Mouse (Mus musculus) myocyte (in vitro differentiated cells): Measurements from ENCODE around the gene Nr4a3. TPM values are rescaled to one million over a fixed set of nuclear protein-coding genes. Genes with fewer than 3 reads are reported as not detected.

Source experiments
- H3K27me3 ChIP-seq: one replicate; pipeline ENCODE4 v1.6.1; 2011; ENCODE audit not compliant: control insufficient read depth, insufficient read depth, insufficient read length
- H3K36me3 ChIP-seq: one replicate; pipeline ENCODE4 v1.6.1; 2011; ENCODE audit not compliant: control insufficient read depth, insufficient read depth
- H3K4me2 ChIP-seq: one replicate; pipeline ENCODE4 v1.6.1; 2011; ENCODE audit warnings: low read depth, control low read depth
- H3K4me3 ChIP-seq: one replicate; pipeline ENCODE4 v1.5.1; 2011; ENCODE audit warnings: mild to moderate bottlenecking, control low read depth, moderate library complexity
- H3K79me2 ChIP-seq: one replicate; pipeline ENCODE4 v1.6.1; 2011; ENCODE audit not compliant: control insufficient read depth, insufficient read depth
- H3ac ChIP-seq: one replicate; pipeline ENCODE4 v1.6.1; 2011; ENCODE audit not compliant: control insufficient read depth, insufficient read length
- CEBPB ChIP-seq: IDR thresholded peaks from 2 replicates; pipeline ENCODE4 v1.6.1; 2011; ENCODE audit warnings: mild to moderate bottlenecking, moderate library complexity; ENCODE audit not compliant: poor library complexity, insufficient read depth, severe bottlenecking
- E2F4 ChIP-seq: IDR thresholded peaks from one replicate; pipeline ENCODE4 v1.6.1; 2011; ENCODE audit warnings: mild to moderate bottlenecking, control low read depth, moderate library complexity; ENCODE audit not compliant: insufficient read depth
- MAX ChIP-seq: IDR thresholded peaks from one replicate; pipeline ENCODE4 v1.6.1; 2011; ENCODE audit warnings: low read depth, mild to moderate bottlenecking, control low read depth
- MYOD1 ChIP-seq, 3 experiments: IDR thresholded peaks; one replicate each; pipeline ENCODE4 v1.6.1; 2011; ENCODE audit warnings: control low read depth in 2 of 3, low read depth in 2 of 3, mild to moderate bottlenecking in 2 of 3, moderate library complexity in 1 of 3; ENCODE audit not compliant: insufficient read length in 2 of 3, control insufficient read depth in 1 of 3
- MYOG ChIP-seq, 3 experiments: IDR thresholded peaks; one replicate each; pipeline ENCODE4 v1.6.1; 2011; ENCODE audit warnings: control low read depth in 2 of 3, low read depth in 2 of 3, mild to moderate bottlenecking in 2 of 3; ENCODE audit not compliant: insufficient read length in 2 of 3, control insufficient read depth in 1 of 3, insufficient read depth in 1 of 3
- POLR2A ChIP-seq: IDR thresholded peaks from one replicate; pipeline ENCODE4 v1.6.1; 2011; ENCODE audit warnings: low read depth, mild to moderate bottlenecking, control low read depth, moderate library complexity; ENCODE audit not compliant: insufficient read length
- POLR2AphosphoS2 ChIP-seq: IDR thresholded peaks from one replicate; pipeline ENCODE4 v1.6.1; 2011; ENCODE audit warnings: low read depth, control low read depth; ENCODE audit not compliant: insufficient read length
- REST ChIP-seq: IDR thresholded peaks from one replicate; pipeline ENCODE4 v1.6.1; 2011; ENCODE audit warnings: mild to moderate bottlenecking, control low read depth, moderate library complexity; ENCODE audit not compliant: insufficient read depth, insufficient read length
- SRF ChIP-seq: IDR thresholded peaks from one replicate; pipeline ENCODE4 v1.6.1; 2011; ENCODE audit warnings: low read depth; ENCODE audit not compliant: control insufficient read depth, insufficient read length
- TCF12 ChIP-seq: IDR thresholded peaks from one replicate; pipeline ENCODE4 v1.6.1; 2011; ENCODE audit warnings: mild to moderate bottlenecking, control low read depth; ENCODE audit not compliant: poor library complexity, insufficient read depth, severe bottlenecking
- TCF3 ChIP-seq: IDR thresholded peaks from one replicate; pipeline ENCODE4 v1.6.1; 2011; ENCODE audit warnings: low read depth, control low read depth; ENCODE audit not compliant: insufficient read length
- USF1 ChIP-seq: IDR thresholded peaks from one replicate; pipeline ENCODE4 v1.6.1; 2011; ENCODE audit warnings: low read depth, mild to moderate bottlenecking, control low read depth, moderate library complexity
- polyA plus RNA-seq: library from polyadenylated mRNA; unstranded; fragments of >200 nt; fragmentation: generic; extraction: Trizol; gene quantifications from one replicate; pipeline ENCODE4 v1.2.1, GENCODE M21; 2012; ENCODE audit warnings: missing spikeins

Nr4a3 gene
- polyA plus RNA-seq, 1 experiment = 0.32 TPM

GRCm38 (mm10) chr4:48042466-48042785, 2.5 kb upstream of the Nr4a3 start:
- no peaks in the 10 kb centered on the region for H3K79me2 ChIP-seq
- peaks cover 2% of the 10 kb centered on the region for H3K27me3 ChIP-seq
- H3ac ChIP-seq = peak overlapping the region; percentile 15
- H3K36me3 ChIP-seq = no peaks in the 10 kb centered on the region
- H3K4me2 ChIP-seq = peak overlapping the region; percentile 57
- peak overlapping the region; percentile 47 for H3K4me3 ChIP-seq
- no peak for TF ChIP-seq MYOD1 (IDR thresholded peaks at IDR 0.05; ENCODE audit: control insufficient read depth in 1 of 3, insufficient read length in 2 of 3, low read depth in 2 of 3)
- no peak for TF ChIP-seq E2F4
- no peak for TF ChIP-seq TCF12
- no peak for TF ChIP-seq USF1
- no peak for TF ChIP-seq MAX
- no peak for TF ChIP-seq POLR2A
- no peak for TF ChIP-seq CEBPB
- TF ChIP-seq MYOG (IDR thresholded peaks at IDR 0.05; ENCODE audit: control insufficient read depth in 1 of 3, insufficient read depth in 1 of 3, insufficient read length in 2 of 3, low read depth in 2 of 3) = no peak
- TF ChIP-seq SRF = no peak
- TF ChIP-seq TCF3 = no peak
- TF ChIP-seq POLR2AphosphoS2 = no peak
- no peak for TF ChIP-seq REST

GRCm38 (mm10) chr4:48042786-48043701, 1.9 kb upstream of the Nr4a3 start:
- Histone ChIP-seq H3K4me3 (peak overlapping the region; percentile 47), H3K79me2 (no peaks in the 10 kb centered on the region), H3ac (peak overlapping the region; percentile 15), H3K27me3 (peaks cover 8% of the 10 kb centered on the region), H3K4me2 (peak overlapping the region; percentile 100), H3K36me3 (no peaks in the 10 kb centered on the region)
- TF ChIP-seq TCF12 (no peak), MYOD1 (IDR thresholded peaks at IDR 0.05; ENCODE audit: control insufficient read depth in 1 of 3, insufficient read length in 2 of 3, low read depth in 2 of 3) (peak in 1 of 3 experiments; percentile 40), SRF (peak; percentile 62), REST (no peak), MYOG (IDR thresholded peaks at IDR 0.05; ENCODE audit: control insufficient read depth in 1 of 3, insufficient read depth in 1 of 3, insufficient read length in 2 of 3, low read depth in 2 of 3) (peak in 1 of 3 experiments; percentile 52), USF1 (no peak), POLR2AphosphoS2 (peak; percentile 83), E2F4 (no peak), CEBPB (peak; percentile 27; the same call in 1 of the 2 replicates), POLR2A (peak; percentile 88)

GRCm38 (mm10) chr4:48044141-48044490, 837 bp upstream of the Nr4a3 start:
- Histone ChIP-seq H3ac (no peak overlapping the region), H3K79me2 (no peaks in the 10 kb centered on the region), H3K27me3 (peaks cover 18% of the 10 kb centered on the region), H3K36me3 (no peaks in the 10 kb centered on the region), H3K4me2 (peak overlapping the region; percentile 100), H3K4me3 (peak overlapping the region; percentile 47)
- TF ChIP-seq MAX (peak; percentile 48), REST (no peak), E2F4 (no peak)

DNA sequence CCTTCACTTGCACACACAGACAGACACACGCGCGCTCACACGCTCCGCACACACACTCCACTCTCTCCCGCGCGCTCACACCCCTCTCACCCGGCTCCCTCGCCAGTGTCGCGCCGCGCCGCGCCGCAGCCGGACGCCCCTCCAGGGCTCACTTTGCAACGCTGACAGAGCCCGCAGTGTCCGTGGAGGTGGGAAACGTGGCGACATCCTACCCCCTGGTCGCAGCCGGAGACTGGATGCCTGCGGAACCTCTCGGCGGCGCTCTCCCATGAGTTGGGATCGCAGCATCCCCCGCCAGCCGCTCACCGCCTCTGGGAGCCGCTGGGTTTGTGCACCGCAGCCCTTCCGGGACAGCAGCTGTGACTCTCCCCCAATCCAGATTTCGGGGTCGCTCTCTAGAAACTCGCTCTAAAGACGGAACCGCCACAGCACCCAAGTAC, 348 bp downstream of the Nr4a3 start:
- peaks cover 18% of the 10 kb centered on the region for H3K27me3 ChIP-seq
- H3K79me2 ChIP-seq = no peaks in the 10 kb centered on the region
- H3K4me2 ChIP-seq = peak overlapping the region; percentile 100
- peak overlapping the region; percentile 18 for H3ac ChIP-seq
- TF ChIP-seq MYOG (IDR thresholded peaks at IDR 0.05; ENCODE audit: control insufficient read depth in 1 of 3, insufficient read depth in 1 of 3, insufficient read length in 2 of 3, low read depth in 2 of 3) = peak in 1 of 3 experiments; percentile 10
- no peak for TF ChIP-seq REST
- no peaks in the 10 kb centered on the region for H3K36me3 ChIP-seq
- H3K4me3 ChIP-seq = peak overlapping the region; percentile 47

- Histone ChIP-seq H3K27me3 (peaks cover 19% of the 10 kb centered on the region), H3K36me3 (no peaks in the 10 kb centered on the region), H3K4me3 (peak overlapping the region; percentile 47), H3K4me2 (peak overlapping the region; percentile 100), H3ac (peak overlapping the region; percentile 18), H3K79me2 (no peaks in the 10 kb centered on the region)
- TF ChIP-seq MYOG (IDR thresholded peaks at IDR 0.05; ENCODE audit: control insufficient read depth in 1 of 3, insufficient read depth in 1 of 3, insufficient read length in 2 of 3, low read depth in 2 of 3) (no peak), MAX (no peak), TCF3 (no peak), TCF12 (no peak), SRF (no peak), REST (no peak), CEBPB (no peak), POLR2A (no peak), USF1 (no peak), MYOD1 (IDR thresholded peaks at IDR 0.05; ENCODE audit: control insufficient read depth in 1 of 3, insufficient read length in 2 of 3, low read depth in 2 of 3) (no peak), POLR2AphosphoS2 (no peak), E2F4 (no peak)
Measured at GRCm38 (mm10) chr4:48045721-48046460, 938 bp downstream of the Nr4a3 start.
